Mouse (Mus musculus): ENCODE measurements around the gene Slc1a5. TPM values are rescaled to one million over a fixed set of nuclear protein-coding genes. Genes with fewer than 3 reads are reported as not detected.

The Slc1a5 gene
- polyA plus RNA-seq, 1 experiment from 2014 or later: 120 TPM

Other genes starting within 250 kb of the Slc1a5 start
- gene Arhgap35, start 166.3 kb upstream of the Slc1a5 start, polyA plus RNA-seq (2015; fragmentation: Nextera tagmentation; extraction: Ambion mirVana): 2.4 and 2.7 TPM in 2 replicates
- gene Ceacam15, start 105.6 kb upstream of the Slc1a5 start, polyA plus RNA-seq (2015; fragmentation: Nextera tagmentation; extraction: Ambion mirVana): not detected in 2 replicates
- gene Ceacam9, start 59.4 kb upstream of the Slc1a5 start, polyA plus RNA-seq (2015; fragmentation: Nextera tagmentation; extraction: Ambion mirVana): not detected in 2 replicates
- gene Ap2s1, start 42.9 kb upstream of the Slc1a5 start, polyA plus RNA-seq (2015; fragmentation: Nextera tagmentation; extraction: Ambion mirVana): 162 and 176 TPM in 2 replicates
- 30.9 and 37.8 TPM in 2 replicates for gene Strn4, start 34.5 kb downstream of the Slc1a5 start, polyA plus RNA-seq (2015; fragmentation: Nextera tagmentation; extraction: Ambion mirVana)
- 8.2 and 9.0 TPM in 2 replicates for gene Fkrp, start 35.4 kb downstream of the Slc1a5 start, polyA plus RNA-seq (2015; fragmentation: Nextera tagmentation; extraction: Ambion mirVana)
- 3.2 and 3.8 TPM in 2 replicates for gene Prkd2, start 61.6 kb downstream of the Slc1a5 start, polyA plus RNA-seq (2015; fragmentation: Nextera tagmentation; extraction: Ambion mirVana)
- 0.14 and 0.17 TPM in 2 replicates for gene Dact3, start 94.0 kb downstream of the Slc1a5 start, polyA plus RNA-seq (2015; fragmentation: Nextera tagmentation; extraction: Ambion mirVana)
- gene Gng8, start 110.4 kb downstream of the Slc1a5 start, polyA plus RNA-seq (2015; fragmentation: Nextera tagmentation; extraction: Ambion mirVana): 0.13 TPM in 2 replicates
- gene Ptgir, start 125.2 kb downstream of the Slc1a5 start, polyA plus RNA-seq (2015; fragmentation: Nextera tagmentation; extraction: Ambion mirVana): 1.2 TPM in 2 replicates
- 79.0 and 83.9 TPM in 2 replicates for gene Calm3, start 142.8 kb downstream of the Slc1a5 start, polyA plus RNA-seq (2015; fragmentation: Nextera tagmentation; extraction: Ambion mirVana)
- gene Pnmal2, start 163.3 kb downstream of the Slc1a5 start, polyA plus RNA-seq (2015; fragmentation: Nextera tagmentation; extraction: Ambion mirVana): 0.44 and 0.60 TPM in 2 replicates
- 0.05 TPM in 1 of 2 replicates, not detected in the other for gene Pnmal1, start 178.3 kb downstream of the Slc1a5 start, polyA plus RNA-seq (2015; fragmentation: Nextera tagmentation; extraction: Ambion mirVana)
- 0.06 TPM in 1 of 2 replicates, not detected in the other for gene Gm42372, start 201.7 kb downstream of the Slc1a5 start, polyA plus RNA-seq (2015; fragmentation: Nextera tagmentation; extraction: Ambion mirVana)
- 3.7 and 3.9 TPM in 2 replicates for gene Ccdc8, start 211.4 kb downstream of the Slc1a5 start, polyA plus RNA-seq (2015; fragmentation: Nextera tagmentation; extraction: Ambion mirVana)
- 43.2 and 45.3 TPM in 2 replicates for gene Ppp5c, start 246.6 kb downstream of the Slc1a5 start, polyA plus RNA-seq (2015; fragmentation: Nextera tagmentation; extraction: Ambion mirVana)

All from liver, embryonic 15.5 days (tissue).